Mouse (Mus musculus) spleen, adult 2 months (tissue): ENCODE measurements around the gene Plekha1.

Experiments
- CTCF ChIP-seq: fragments of 200-500 bp; IDR thresholded peaks from 2 replicates; pipeline ENCODE4 v1.5.1; 2011; ENCODE audit warnings: mild to moderate bottlenecking, inconsistent platforms; ENCODE audit not compliant: insufficient read depth, insufficient read length, insufficient replicate concordance; ENCODE audit errors: extremely low read depth
- POLR2A ChIP-seq: fragments of 200-500 bp; IDR thresholded peaks from 2 replicates; pipeline ENCODE4 v1.6.1; 2011; ENCODE audit warnings: low read depth, low read length, inconsistent platforms

DNA sequence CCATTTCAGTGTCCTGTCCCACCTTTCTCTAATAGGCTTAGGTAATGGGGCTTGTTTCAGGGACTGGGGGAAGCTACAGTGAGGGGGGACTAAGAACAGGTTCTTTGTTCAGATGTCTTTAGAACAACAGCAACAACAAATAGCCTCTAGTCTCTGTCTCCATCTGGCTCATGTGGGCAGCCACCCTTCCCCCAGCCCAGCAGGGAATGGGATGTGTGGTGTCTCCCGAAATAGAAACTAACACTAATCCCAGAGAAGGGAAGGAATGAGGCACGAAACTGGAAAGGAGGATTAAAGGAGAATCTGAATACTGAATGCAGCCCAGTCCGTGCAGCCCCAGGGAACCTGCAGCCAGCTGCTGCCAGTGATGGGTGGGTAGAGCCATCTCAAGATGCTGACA lies 22.4 kb downstream of the Plekha1 start:
- TF ChIP-seq POLR2A (no peak), CTCF (no peak)
